Mouse (Mus musculus) heart, adult 10 weeks (tissue): ENCODE data around the gene Eif2s3y. TPM values are rescaled to one million over a fixed set of nuclear protein-coding genes. Genes with fewer than 3 reads are reported as not detected.

Experiments
- polyA plus RNA-seq: library from polyadenylated mRNA; stranded (reverse); fragments of 350-450 nt; fragmentation: Illumina TruSeq; extraction: RNeasy Lipid Tissue Mini Kit (QIAGEN cat#74804); gene quantifications from one replicate; pipeline ENCODE4 v1.2.3, GENCODE M21; 2014; ENCODE audit warnings: low read depth, low replicate concordance

Gene Eif2s3y
- not detected for polyA plus RNA-seq

GRCm38 (mm10) chrY:1009882-1010751, at the start of gene Eif2s3y:
TSS of gene Eif2s3y (plus strand) at chrY:1010543.

Other genes starting within 250 kb of the Eif2s3y start
- gene Zfy1, start 213.1 kb upstream of the Eif2s3y start, polyA plus RNA-seq, result not detected
- not detected for gene Uba1y, start 191.9 kb upstream of the Eif2s3y start, polyA plus RNA-seq
- gene Kdm5d, start 112.8 kb upstream of the Eif2s3y start, polyA plus RNA-seq, result not detected
- not detected for gene Uty, start 235.2 kb downstream of the Eif2s3y start, polyA plus RNA-seq